Mouse (Mus musculus) lung, postnatal 25 days (tissue): ENCODE measurements around the gene Hexb.

ENCODE experiments used
- DNase-seq: peaks from one replicate; pipeline ENCODE4 v3.0.0; 2022; ENCODE audit warnings: low spot score

Gene Hexb

GRCm38 (mm10) chr13:97224341-97224982 is 26.3 kb upstream of the Hexb start:
- DNase-seq: no peak

- no peak for DNase-seq
These were observed 25.7 kb upstream of the Hexb start for GRCm38 (mm10) chr13:97223856-97224255.

GRCm38 (mm10) chr13:97220022-97220421 is 21.9 kb upstream of the Hexb start:
- no peak for DNase-seq

GRCm38 (mm10) chr13:97216196-97216595 is 18.0 kb upstream of the Hexb start:
- DNase-seq: no peak

- DNase-seq: no peak
These were observed 17.4 kb upstream of the Hexb start for GRCm38 (mm10) chr13:97215563-97215962.

- DNase-seq: no peak
These were observed 16.6 kb upstream of the Hexb start for GRCm38 (mm10) chr13:97214583-97215268.

- DNase-seq: no peak
These were observed 10.4 kb upstream of the Hexb start for GRCm38 (mm10) chr13:97208500-97209010.

- peak; percentile 58 for DNase-seq
These were observed 9.9 kb upstream of the Hexb start for GRCm38 (mm10) chr13:97208112-97208478.

- DNase-seq: no peak
These were observed 9.4 kb upstream of the Hexb start for GRCm38 (mm10) chr13:97207472-97208111.

GRCm38 (mm10) chr13:97206046-97206445 is 7.9 kb upstream of the Hexb start:
- no peak for DNase-seq

GRCm38 (mm10) chr13:97205052-97205701 is 7.0 kb upstream of the Hexb start:
- DNase-seq: peak; percentile 88

- DNase-seq: no peak
These were observed 3.7 kb upstream of the Hexb start for GRCm38 (mm10) chr13:97201896-97202295.

GRCm38 (mm10) chr13:97201076-97201475 is 2.9 kb upstream of the Hexb start:
- no peak for DNase-seq

- no peak for DNase-seq
These were observed 966 bp upstream of the Hexb start for GRCm38 (mm10) chr13:97199123-97199522.

- no peak for DNase-seq
These were observed 1.3 kb downstream of the Hexb start for GRCm38 (mm10) chr13:97196925-97197218.

GRCm38 (mm10) chr13:97196186-97196924 is 1.8 kb downstream of the Hexb start:
- DNase-seq: no peak

- DNase-seq: peak; percentile 50
These were observed 4.7 kb downstream of the Hexb start for GRCm38 (mm10) chr13:97193420-97193819.

GRCm38 (mm10) chr13:97192649-97193048 is 5.5 kb downstream of the Hexb start:
- no peak for DNase-seq

GRCm38 (mm10) chr13:97187693-97188092 is 10.5 kb downstream of the Hexb start:
- DNase-seq: peak; percentile 39

- DNase-seq: no peak
These were observed 11.8 kb downstream of the Hexb start for GRCm38 (mm10) chr13:97186346-97186745.

GRCm38 (mm10) chr13:97184656-97185055 is 13.5 kb downstream of the Hexb start:
- no peak for DNase-seq

GRCm38 (mm10) chr13:97184168-97184567 is 14.0 kb downstream of the Hexb start:
- DNase-seq: no peak
